Mouse (Mus musculus) midbrain, embryonic 11.5 days (tissue): ENCODE results near the gene Ankrd28. TPM values are rescaled to one million over a fixed set of nuclear protein-coding genes. Genes with fewer than 3 reads are reported as not detected.

ENCODE experiments used
- ATAC-seq: fragments of 200-750 bp; cut with Nextera tagmentation; 2 replicates; pipeline ENCODE4 v1.8.0; 2017; ENCODE audit warnings: moderate TSS enrichment, moderate library complexity; ENCODE audit not compliant: low FRiP score
- DNase-seq: peaks from one replicate; pipeline ENCODE4 v3.0.0; 2015; ENCODE audit warnings: low spot score; ENCODE audit errors: missing footprints
- H3K27ac ChIP-seq: fragments of 300-500 bp; sonication (generic); 2 replicates; pipeline ENCODE4 v1.5.1; 2014; ENCODE audit warnings: low read depth, low read length
- H3K27me3 ChIP-seq: fragments of 300-500 bp; sonication (generic); 2 replicates; pipeline ENCODE4 v1.6.1; 2014; ENCODE audit warnings: mild to moderate bottlenecking, low read length, moderate library complexity, mixed read lengths; ENCODE audit not compliant: control insufficient read depth, insufficient read depth
- H3K36me3 ChIP-seq: fragments of 300-500 bp; sonication (generic); 2 replicates; pipeline ENCODE4 v1.6.1; 2014; ENCODE audit warnings: mild to moderate bottlenecking, low read length, moderate library complexity, mixed read lengths; ENCODE audit not compliant: control insufficient read depth, insufficient read depth
- H3K4me1 ChIP-seq: fragments of 300-500 bp; sonication (generic); 2 replicates; pipeline ENCODE4 v1.6.1; 2014; ENCODE audit warnings: low read length; ENCODE audit not compliant: control insufficient read depth, insufficient read depth
- H3K4me2 ChIP-seq: fragments of 300-500 bp; sonication (generic); 2 replicates; pipeline ENCODE4 v1.6.1; 2014; ENCODE audit warnings: mild to moderate bottlenecking, moderate library complexity
- H3K4me3 ChIP-seq: fragments of 300-500 bp; sonication (generic); 2 replicates; pipeline ENCODE4 v1.5.1; 2014; ENCODE audit warnings: low read depth, low read length
- H3K9ac ChIP-seq: fragments of 300-500 bp; sonication (generic); 2 replicates; pipeline ENCODE4 v1.6.1; 2014; ENCODE audit warnings: low read length
- H3K9me3 ChIP-seq: fragments of 300-500 bp; sonication (generic); 2 replicates; pipeline ENCODE4 v1.6.1; 2016; ENCODE audit warnings: low read length; ENCODE audit not compliant: control insufficient read depth
- WGBS: fragments of 180-500 bp; shearing (Covaris S2); extraction: QIAGEN DNeasy Blood & Tissue Kit; methylation state at CpG from one replicate; pipeline ENCODE4 v1.1.7; 2014; 5-methylcytosine and 5-hydroxymethylcytosine counted together
- polyA plus RNA-seq: library from polyadenylated mRNA; unstranded; fragments of >200 nt; fragmentation: Nextera tagmentation; extraction: Ambion mirVana; gene quantifications from 2 replicates; pipeline ENCODE4 v1.2.1, GENCODE M21; 2014

Gene Ankrd28
- polyA plus RNA-seq, 1 experiment from 2014 or later = 8.9 TPM

DNA sequence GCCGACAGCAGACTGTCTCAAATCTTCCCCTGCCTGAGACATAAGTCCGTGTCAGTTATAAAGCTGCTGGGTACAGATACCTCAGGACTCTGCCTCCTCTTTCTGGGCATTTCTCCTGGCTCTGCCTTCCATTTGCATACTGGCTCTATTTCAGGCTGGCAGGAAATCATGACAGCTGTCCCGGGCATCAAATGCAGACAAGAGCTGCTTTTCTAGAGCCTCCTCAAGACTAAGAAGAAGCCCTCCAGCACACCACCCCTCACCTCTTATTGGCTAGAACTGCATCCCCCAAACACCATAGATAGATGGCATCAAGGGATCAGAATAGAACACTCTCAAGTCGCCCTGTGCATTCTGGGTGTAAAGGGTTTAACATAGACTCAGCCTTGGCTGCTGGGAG lies 24.2 kb upstream of the Ankrd28 start:
- ATAC-seq = no peak
- Histone ChIP-seq H3K9me3 (no peaks in the 10 kb centered on the region), H3K4me1 (no peaks in the 10 kb centered on the region), H3K27me3 (no peaks in the 10 kb centered on the region), H3K27ac (no peak overlapping the region), H3K36me3 (no peaks in the 10 kb centered on the region), H3K4me2 (no peak overlapping the region), H3K9ac (no peak overlapping the region), H3K4me3 (no peak overlapping the region)
- WGBS = 74% methylated on average over 4 of the region's 4 CpGs
- DNase-seq = no peak

DNA sequence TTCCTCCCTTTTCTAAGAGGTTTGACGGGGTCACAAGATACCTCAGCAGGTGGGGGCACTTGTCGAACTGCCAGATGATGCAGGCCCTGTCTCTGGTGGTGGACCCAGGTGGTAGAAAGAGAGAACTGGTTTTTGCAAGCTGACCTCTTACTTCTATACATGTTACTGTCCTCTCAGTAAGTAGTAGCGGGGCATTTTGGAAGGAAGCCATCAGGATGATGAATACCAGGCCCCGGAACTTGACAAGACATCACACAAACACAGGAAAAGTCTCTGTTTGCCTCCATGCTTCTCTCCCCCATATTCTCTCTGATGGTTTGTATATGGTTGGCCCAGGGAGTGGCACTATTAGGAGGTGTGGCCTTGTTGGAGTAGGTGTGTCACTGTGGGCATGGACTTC lies 13.1 kb upstream of the Ankrd28 start:
- no peaks in the 10 kb centered on the region for H3K9me3 ChIP-seq

DNA sequence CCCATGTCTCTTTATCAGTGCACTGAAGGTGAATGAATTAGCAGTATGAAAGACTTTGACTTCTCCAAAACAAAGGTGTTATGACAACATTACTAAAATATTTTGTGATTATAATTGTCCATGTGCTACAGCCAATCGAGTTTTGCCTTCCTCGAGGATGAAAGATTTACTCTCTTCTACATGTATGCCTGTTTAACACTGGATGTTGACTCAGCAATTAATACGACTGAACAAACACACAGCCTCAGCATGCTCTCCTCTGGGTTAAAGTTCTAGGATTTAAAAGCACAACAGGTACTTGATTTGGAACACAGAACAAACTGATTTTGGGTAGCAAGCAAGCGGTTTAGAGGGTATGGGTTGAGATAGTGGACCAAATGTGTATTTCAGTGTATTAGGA lies 1.6 kb upstream of the Ankrd28 start:
- Histone ChIP-seq H3K36me3 (no peaks in the 10 kb centered on the region), H3K4me3 (no peak overlapping the region), H3K27ac (no peak overlapping the region), H3K4me2 (no peak overlapping the region), H3K27me3 (no peaks in the 10 kb centered on the region), H3K9ac (no peak overlapping the region), H3K4me1 (peaks cover 4% of the 10 kb centered on the region), H3K9me3 (no peaks in the 10 kb centered on the region; the same call in 1 of the 2 replicates)
- 57% methylated on average over 4 of the region's 4 CpGs for WGBS
- ATAC-seq (no peak), DNase-seq (no peak)

More for the DNA sequence above, 13.1 kb upstream of the Ankrd28 start:
- H3K4me1 ChIP-seq = no peaks in the 10 kb centered on the region
- no peak overlapping the region for H3K4me3 ChIP-seq
- DNase-seq (no peak), ATAC-seq (no peak)
- no peaks in the 10 kb centered on the region for H3K27me3 ChIP-seq
- no peaks in the 10 kb centered on the region for H3K36me3 ChIP-seq
- no peak overlapping the region for H3K4me2 ChIP-seq
- WGBS = 88% methylated on average over 4 of the region's 4 CpGs
- no peak overlapping the region for H3K27ac ChIP-seq
- H3K9ac ChIP-seq = no peak overlapping the region

GRCm38 (mm10) chr14:31831370-31831712 lies 890 bp upstream of the Ankrd28 start:
- 13% methylated on average over 7 of the region's 7 CpGs for WGBS
- Histone ChIP-seq H3K4me3 (peak overlapping the region; percentile 91), H3K9ac (peak overlapping the region; percentile 76), H3K4me2 (peak overlapping the region; percentile 85), H3K27me3 (no peaks in the 10 kb centered on the region), H3K27ac (peak overlapping the region; percentile 30; the same call in 1 of the 2 replicates), H3K4me1 (peaks cover 4% of the 10 kb centered on the region), H3K9me3 (no peaks in the 10 kb centered on the region), H3K36me3 (no peaks in the 10 kb centered on the region)
- no peak for ATAC-seq
- DNase-seq = no peak

DNA sequence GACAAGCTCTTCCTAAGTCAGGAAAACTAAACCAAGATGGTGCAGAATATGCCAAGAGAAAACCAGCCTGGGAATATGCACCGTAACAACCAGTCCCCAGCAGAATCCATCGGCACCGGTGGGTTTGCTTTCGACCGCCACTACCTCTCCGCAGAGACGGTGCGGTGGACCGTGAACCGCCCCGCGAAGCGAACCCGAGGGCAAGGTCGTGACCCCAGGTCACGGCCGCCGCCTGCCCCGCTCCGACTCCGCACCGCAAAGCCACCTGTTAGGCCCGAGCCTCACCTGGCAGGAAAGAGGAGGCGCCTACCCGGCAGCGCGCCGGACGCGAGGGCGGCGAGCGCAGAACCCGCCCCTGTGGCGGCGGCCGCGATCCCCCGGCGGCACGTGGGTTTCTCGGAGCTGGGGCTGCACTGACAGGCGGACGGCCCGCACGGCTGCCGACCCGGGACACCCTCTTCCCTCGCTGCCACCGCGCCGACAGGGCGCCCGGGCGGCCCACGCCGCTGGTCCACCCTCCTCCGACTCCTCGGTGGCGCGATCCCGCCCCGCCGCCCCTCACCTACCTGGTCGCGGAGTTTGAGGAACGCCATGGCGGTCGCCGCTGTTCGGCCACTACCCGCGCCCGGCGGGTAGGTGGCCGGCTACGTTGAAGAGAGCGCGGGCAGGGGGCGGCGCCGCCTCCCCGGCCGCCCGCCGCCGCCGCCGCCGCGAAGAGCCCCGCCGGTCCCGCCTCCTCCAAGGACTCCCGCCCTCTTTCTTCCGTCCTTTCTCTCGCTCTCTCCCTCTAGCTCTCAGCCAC lies 489 bp downstream of the Ankrd28 start:
- Histone ChIP-seq H3K9me3 (no peaks in the 10 kb centered on the region), H3K27ac (peak overlapping the region; percentile 85), H3K36me3 (no peaks in the 10 kb centered on the region), H3K9ac (peak overlapping the region; percentile 79), H3K27me3 (no peaks in the 10 kb centered on the region), H3K4me1 (peaks cover 4% of the 10 kb centered on the region), H3K4me3 (peak overlapping the region; percentile 91), H3K4me2 (peak overlapping the region; percentile 85)
- DNase-seq (peak; percentile 92), ATAC-seq (no peak)
- under 1% methylated on average over 92 of the region's 97 CpGs for WGBS

DNA sequence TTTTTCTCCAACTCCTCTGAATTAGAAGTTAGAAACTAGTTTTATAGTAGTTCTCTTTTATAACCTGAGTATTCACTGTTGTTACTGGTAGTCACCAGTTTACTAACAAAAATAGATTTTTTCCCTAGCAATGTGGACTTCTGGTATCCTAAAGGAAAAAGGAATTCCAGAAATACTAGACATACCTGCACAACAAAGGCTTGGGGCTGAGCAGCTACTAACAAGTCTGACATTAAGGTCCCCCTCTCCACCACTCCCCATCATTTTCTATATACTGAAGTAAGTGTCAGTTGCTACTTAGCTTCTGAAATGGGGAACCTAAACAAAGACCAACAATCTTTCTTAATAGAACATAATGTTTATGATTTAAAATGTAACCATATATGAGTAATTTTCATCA lies 3.2 kb downstream of the Ankrd28 start:
- Histone ChIP-seq H3K4me2 (no peak overlapping the region), H3K27ac (no peak overlapping the region), H3K4me1 (peaks cover 4% of the 10 kb centered on the region), H3K4me3 (no peak overlapping the region), H3K27me3 (no peaks in the 10 kb centered on the region), H3K36me3 (no peaks in the 10 kb centered on the region), H3K9me3 (no peaks in the 10 kb centered on the region), H3K9ac (no peak overlapping the region)
- ATAC-seq (no peak), DNase-seq (no peak)

- no peak for DNase-seq
- H3K36me3 ChIP-seq = no peaks in the 10 kb centered on the region
- H3K4me1 ChIP-seq = no peaks in the 10 kb centered on the region
- no peak overlapping the region for H3K9ac ChIP-seq
- H3K27me3 ChIP-seq = no peaks in the 10 kb centered on the region
- H3K4me2 ChIP-seq = no peak overlapping the region
- no peak overlapping the region for H3K4me3 ChIP-seq
- no peak for ATAC-seq
- 89% methylated on average over 5 of the region's 5 CpGs for WGBS
- no peak overlapping the region for H3K27ac ChIP-seq
- peaks cover 3% of the 10 kb centered on the region; the same call in 1 of the 2 replicates for H3K9me3 ChIP-seq
Measured at GRCm38 (mm10) chr14:31809942-31810341, 20.5 kb downstream of the Ankrd28 start.

DNA sequence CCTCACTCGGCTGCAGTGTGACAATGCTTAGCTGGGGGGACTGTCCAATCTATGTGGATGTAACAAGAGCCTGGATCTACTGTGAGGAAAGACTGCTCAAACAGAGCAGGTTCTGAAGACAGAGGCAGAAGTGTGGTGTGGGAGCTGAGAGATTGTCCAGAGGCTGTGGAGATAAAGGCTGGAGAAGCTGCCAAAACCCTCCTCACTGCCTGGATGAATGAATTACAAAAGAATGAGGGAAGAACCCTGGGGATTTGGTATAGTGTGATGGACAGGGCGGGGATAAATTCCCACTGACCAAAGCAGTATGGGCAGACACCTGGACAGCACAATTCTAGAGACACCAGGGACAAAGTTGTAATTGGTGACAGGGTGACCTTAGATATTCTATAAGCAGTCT lies 26.7 kb downstream of the Ankrd28 start:
- DNase-seq = no peak

GRCm38 (mm10) chr14:31800976-31801375 lies 29.5 kb downstream of the Ankrd28 start:
- no peak overlapping the region for H3K27ac ChIP-seq

More for the DNA sequence above, 26.7 kb downstream of the Ankrd28 start:
- no peak for ATAC-seq
- H3K27me3 ChIP-seq = no peaks in the 10 kb centered on the region
- 13% methylated on average over 2 of the region's 2 CpGs for WGBS
- no peak overlapping the region for H3K27ac ChIP-seq
- H3K9ac ChIP-seq = no peak overlapping the region
- H3K9me3 ChIP-seq = peaks cover 3% of the 10 kb centered on the region; the same call in 1 of the 2 replicates
- no peak overlapping the region for H3K4me2 ChIP-seq
- H3K4me1 ChIP-seq = peaks cover 4% of the 10 kb centered on the region; the same call in 1 of the 2 replicates
- no peak overlapping the region for H3K4me3 ChIP-seq
- H3K36me3 ChIP-seq = no peaks in the 10 kb centered on the region

More at GRCm38 (mm10) chr14:31800976-31801375, 29.5 kb downstream of the Ankrd28 start:
- peaks cover 4% of the 10 kb centered on the region; the same call in 1 of the 2 replicates for H3K4me1 ChIP-seq
- H3K36me3 ChIP-seq = no peaks in the 10 kb centered on the region
- 89% methylated on average over 7 of the region's 7 CpGs for WGBS
- H3K9ac ChIP-seq = no peak overlapping the region
- DNase-seq (no peak), ATAC-seq (no peak)
- no peaks in the 10 kb centered on the region for H3K27me3 ChIP-seq
- no peak overlapping the region for H3K4me2 ChIP-seq
- H3K9me3 ChIP-seq = no peaks in the 10 kb centered on the region
- no peak overlapping the region for H3K4me3 ChIP-seq
